Mouse (Mus musculus): ENCODE results near the gene Adipor1.

- TF ChIP-seq CTCF (conservative IDR thresholded peaks at IDR 0.05; ENCODE audit: low read length), result no peak
- no peak for TF ChIP-seq NANOG (IDR thresholded peaks at IDR 0.05; ENCODE audit: borderline replicate concordance, low read length)
- no peak for TF ChIP-seq POU5F1 (IDR thresholded peaks at IDR 0.05; ENCODE audit: borderline replicate concordance, low read length)
These were observed 3.3 kb downstream of the Adipor1 start for GRCm38 (mm10) chr1:134418414-134418975.

All from E14TG2a.4 (cell line).